Mouse (Mus musculus): ENCODE data around the gene Map7d1.

Map7d1 gene

DNA sequence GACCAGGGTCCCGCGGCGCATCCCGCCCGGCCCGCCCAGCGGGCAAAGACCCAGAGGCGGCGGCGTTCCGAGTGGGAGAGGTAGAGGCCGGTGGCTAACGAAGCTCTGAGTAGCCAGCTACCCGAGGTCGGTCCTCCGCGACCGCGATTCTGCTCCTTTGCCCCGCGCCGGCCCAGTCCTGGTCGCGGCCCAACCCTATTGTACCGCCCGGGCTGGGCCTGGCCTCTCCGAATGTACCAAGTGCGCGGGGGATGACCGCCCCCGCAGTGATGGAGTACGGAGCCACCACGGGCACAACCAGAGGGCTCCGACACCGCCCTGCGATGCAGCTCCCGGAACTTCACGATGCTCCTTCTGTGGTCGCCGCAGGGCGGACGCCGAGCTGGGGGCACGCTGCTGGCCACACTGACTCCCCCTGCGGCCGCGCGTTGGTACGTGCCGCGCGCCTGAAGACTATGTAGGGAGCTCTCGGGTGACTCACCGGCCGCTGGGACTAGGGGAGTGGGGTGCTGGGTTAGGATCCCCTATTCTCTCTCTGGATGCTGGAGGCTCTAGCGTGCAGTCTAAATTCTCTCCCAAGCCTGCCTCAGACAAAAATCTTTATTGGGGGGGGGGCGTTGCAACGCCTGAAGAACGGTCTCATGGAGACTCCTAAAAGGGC is at the start of gene Map7d1:
Gene Map7d1, minus strand, starts transcription at position 213 of the 661 bp plus-strand sequence.
- peak; percentile 91 for DNase-seq (ENCODE audit: extremely low spot score)

DNA sequence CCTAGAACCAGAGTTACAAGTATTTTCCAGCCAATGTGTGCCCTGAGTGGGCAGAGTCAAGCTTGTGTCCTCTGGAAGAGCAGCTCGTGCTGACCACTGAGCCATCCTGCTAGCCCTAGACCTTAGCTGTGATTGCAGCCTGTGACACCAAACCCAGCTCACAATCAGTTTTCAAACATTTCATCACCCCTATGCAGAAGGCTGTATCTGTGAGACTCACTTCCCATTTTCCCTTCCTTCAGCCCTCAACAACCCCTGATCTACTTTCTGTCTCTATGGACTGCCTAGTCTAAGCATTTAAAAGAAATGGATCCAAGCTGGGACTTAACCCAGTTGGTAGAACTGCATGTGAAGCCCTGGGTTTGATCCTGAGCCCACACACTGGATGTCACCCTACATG is 49.3 kb upstream of the Map7d1 start:
- DNase-seq (ENCODE audit: extremely low spot score), result no peak

- no peak for DNase-seq (ENCODE audit: extremely low spot score)
These were observed 47.7 kb upstream of the Map7d1 start for GRCm38 (mm10) chr4:126303877-126304276.

DNA sequence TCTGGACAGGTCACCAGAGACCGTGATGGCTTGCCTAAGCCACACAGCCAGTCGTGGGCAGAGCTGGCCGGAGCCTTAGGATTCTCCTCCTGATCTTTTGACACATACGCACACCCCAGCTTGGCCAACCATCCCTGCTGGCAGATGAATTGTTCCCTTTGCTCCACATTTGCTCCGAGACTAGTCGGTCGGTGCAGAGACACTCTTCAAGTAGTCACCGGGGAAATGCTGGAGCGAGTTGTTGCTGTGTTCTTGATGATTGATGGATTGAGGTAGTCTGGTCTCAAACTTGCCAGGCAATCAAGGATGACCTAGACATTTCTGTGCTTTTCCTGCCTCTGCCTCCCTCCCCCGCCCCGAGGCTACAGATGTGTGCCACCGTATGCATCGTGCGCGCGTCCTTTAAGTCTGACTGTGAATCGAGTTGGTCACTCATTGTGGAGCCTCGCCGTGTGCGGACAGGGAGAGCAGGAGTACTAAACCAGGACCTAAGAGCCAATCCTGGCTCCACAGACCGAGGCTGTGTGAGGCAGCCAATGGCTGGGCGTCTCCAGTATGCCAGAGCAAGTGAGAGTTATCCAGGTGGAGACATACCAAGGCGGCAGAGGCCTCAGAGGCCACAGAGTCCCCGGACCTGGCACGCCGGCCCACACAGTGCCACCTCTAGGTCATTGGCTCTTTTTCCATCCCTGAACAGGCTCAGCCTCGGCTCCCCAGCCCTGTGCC is 45.6 kb upstream of the Map7d1 start:
- DNase-seq (ENCODE audit: extremely low spot score), result peak; percentile 27

- DNase-seq (ENCODE audit: extremely low spot score), result peak; percentile 47
These were observed 44.9 kb upstream of the Map7d1 start for GRCm38 (mm10) chr4:126300916-126301583.

GRCm38 (mm10) chr4:126296617-126297101 is 40.5 kb upstream of the Map7d1 start:
- peak; percentile 67 for DNase-seq (ENCODE audit: extremely low spot score)

- DNase-seq (ENCODE audit: extremely low spot score), result no peak
These were observed 39.8 kb upstream of the Map7d1 start for GRCm38 (mm10) chr4:126295937-126296336.

- DNase-seq (ENCODE audit: extremely low spot score), result no peak
These were observed 39.0 kb upstream of the Map7d1 start for GRCm38 (mm10) chr4:126295152-126295551.

GRCm38 (mm10) chr4:126291196-126291595 is 35.1 kb upstream of the Map7d1 start:
- no peak for DNase-seq (ENCODE audit: extremely low spot score)

DNA sequence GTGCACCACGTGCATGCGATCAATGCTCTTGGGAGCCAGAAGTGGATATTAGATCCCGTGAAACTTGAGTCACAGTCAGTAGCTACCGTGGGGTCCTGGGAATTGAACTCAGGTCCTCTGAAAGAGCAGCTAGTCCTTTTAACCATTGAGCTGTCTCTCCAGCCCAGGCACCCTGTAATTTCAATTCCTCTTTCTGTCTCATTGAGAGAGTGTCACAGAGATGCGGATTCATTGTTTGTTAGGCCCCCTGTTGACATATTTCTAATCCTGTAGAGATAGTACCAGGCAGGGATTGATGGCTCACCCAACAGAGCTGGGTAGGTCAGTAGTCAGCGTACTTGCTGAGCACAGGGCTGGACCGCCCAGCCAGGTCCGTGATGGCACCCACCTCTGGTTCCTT is 34.2 kb upstream of the Map7d1 start:
- no peak for DNase-seq (ENCODE audit: extremely low spot score)

GRCm38 (mm10) chr4:126288085-126288666 is 32.0 kb upstream of the Map7d1 start:
- DNase-seq (ENCODE audit: extremely low spot score), result no peak

GRCm38 (mm10) chr4:126287302-126287995 is 31.3 kb upstream of the Map7d1 start:
- DNase-seq (ENCODE audit: extremely low spot score), result no peak

DNA sequence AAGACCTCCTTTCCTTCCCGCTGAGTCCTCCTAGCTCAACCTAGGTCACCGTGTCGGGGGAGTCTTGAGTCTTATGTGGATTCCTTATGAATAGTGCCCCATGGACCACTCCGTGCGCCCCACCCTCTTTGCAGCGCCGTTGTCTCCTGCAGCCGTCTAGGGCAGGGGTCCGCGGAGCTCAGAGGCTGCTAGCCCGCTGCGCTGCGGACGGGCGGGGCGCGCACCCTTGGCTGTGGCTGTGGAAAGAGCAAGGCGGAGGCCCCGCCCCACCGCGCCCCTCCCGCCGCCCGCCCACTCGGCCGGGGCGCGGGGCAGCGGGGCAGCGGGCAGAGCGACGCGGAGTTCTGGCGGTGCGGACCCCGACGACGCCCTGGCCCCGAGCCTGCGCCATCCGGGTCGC is 30.3 kb upstream of the Map7d1 start, which contains the start of gene Col8a2:
Gene Col8a2, plus strand, starts transcription at position 302 of the 400 bp plus-strand sequence.
- DNase-seq (ENCODE audit: extremely low spot score), result peak; percentile 28

DNA sequence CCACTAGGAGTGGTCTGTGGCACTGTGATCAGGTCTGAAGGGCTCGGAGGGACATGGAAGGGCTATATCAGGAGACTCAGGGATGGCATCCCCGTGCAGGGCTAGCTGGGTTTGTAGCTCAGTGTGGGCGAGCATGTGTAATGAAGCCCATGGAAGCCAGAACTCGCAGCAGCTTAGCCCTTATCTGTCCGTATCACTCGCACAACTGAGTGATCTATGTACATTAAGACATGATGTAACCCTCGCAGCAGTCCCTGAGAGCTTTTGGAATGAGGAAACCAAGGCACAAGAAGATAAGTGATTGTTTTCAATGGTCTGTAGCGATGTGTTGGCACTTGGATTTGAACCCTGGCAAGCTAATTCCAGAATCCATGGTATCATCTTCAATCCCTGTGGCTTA is 27.4 kb upstream of the Map7d1 start:
- DNase-seq (ENCODE audit: extremely low spot score), result no peak

DNA sequence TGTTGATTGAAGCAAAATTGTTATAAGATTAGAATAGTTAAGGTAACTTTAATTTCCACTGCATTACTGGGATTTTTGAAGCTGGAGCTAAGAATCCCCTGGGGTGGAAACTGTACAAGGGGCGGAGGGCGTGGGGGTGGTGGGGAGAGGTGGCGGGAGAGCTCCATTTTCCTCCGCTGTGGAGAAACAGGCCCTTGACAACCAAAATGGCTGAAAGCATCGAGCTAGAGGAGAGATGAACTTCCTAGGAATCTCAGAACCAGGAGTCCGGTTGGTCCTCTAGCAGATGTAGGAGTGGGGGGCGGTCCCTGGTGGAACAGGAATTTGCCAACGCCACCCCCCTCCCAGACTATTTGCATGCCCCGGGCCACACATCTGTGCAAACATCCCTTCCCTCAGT is 25.6 kb upstream of the Map7d1 start:
- no peak for DNase-seq (ENCODE audit: extremely low spot score)

DNA sequence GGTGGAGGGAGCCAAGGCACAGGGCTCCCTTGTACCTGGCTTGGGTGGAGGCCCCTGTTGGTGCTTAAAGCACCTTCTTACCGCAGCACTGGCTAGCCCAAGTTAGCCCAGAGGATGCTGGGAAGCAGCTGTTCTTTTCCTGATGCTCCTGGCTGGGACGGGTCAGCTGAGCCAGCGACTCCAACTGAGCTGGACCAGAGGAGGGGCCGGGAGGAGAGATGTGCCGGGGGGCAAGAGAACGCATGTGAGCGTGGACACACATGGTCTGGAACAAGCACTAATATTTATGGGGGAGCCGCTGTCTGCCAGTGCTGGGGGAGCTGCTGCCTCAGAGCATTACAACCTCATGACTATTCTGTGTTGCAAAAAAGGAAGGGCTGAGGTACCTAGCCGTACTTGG is 22.8 kb upstream of the Map7d1 start:
- no peak for DNase-seq (ENCODE audit: extremely low spot score)

GRCm38 (mm10) chr4:126278565-126278915 is 22.4 kb upstream of the Map7d1 start:
- peak; percentile 36 for DNase-seq (ENCODE audit: extremely low spot score)

GRCm38 (mm10) chr4:126277906-126278564 is 21.9 kb upstream of the Map7d1 start:
- peak; percentile 73 for DNase-seq (ENCODE audit: extremely low spot score)

GRCm38 (mm10) chr4:126275681-126276131 is 19.6 kb upstream of the Map7d1 start:
- DNase-seq (ENCODE audit: extremely low spot score), result no peak

DNA sequence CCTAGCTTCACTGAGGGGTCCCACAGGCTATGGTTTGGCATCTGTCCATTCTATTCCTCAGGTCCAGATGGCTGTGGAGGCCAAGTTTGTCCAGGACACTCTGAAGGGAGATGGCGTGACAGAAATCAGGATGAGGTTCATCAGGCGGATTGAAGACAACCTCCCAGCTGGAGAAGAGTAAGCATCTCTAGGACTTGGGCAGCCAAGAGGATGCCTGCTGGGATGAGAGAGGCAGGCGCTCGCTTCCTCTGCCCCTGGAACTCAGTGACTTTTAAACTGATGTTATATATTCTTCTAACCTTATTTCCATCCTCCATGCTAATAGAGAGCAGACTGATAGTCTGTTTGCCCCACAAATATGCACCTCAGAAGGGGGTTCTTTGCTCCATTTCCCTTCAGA is 18.9 kb upstream of the Map7d1 start:
- no peak for DNase-seq (ENCODE audit: extremely low spot score)

- DNase-seq (ENCODE audit: extremely low spot score), result no peak
These were observed 17.6 kb upstream of the Map7d1 start for GRCm38 (mm10) chr4:126273753-126274152.
